In genomic region chrY:1244421-1244820, GRCm38 (mm10) we compare ENCODE assay signal across 9 mouse cellular contexts. TPM values are rescaled to one million over a fixed set of nuclear protein-coding genes. Genes with fewer than 3 reads are reported as not detected.
DNase-seq lines count a peak whose midpoint lies in the region; ATAC-seq and TF ChIP-seq lines count a peak whose summit lies in the region.
"Had no signal": no experiment of that assay in that cellular context is flagged by ENCODE, and none has a peak within 500 bp of the region (broad histone marks: within the 10 kb centered on the region; RNA-seq: fewer than 3 reads in every experiment).

No protein-coding gene starts in this region.

- H3K27me3 ChIP-seq in liver, embryonic 11.5 days (replicated peaks; ENCODE audit: control insufficient read depth, insufficient read depth, low read length) = no peaks in the 10 kb centered on the region
- no peaks in the 10 kb centered on the region for H3K27me3 ChIP-seq in cerebellum, adult 2 months (ENCODE audit: control insufficient read depth, insufficient read depth, low read length)

- TF ChIP-seq POLR2A in cerebellum, adult 2 months (IDR thresholded peaks at IDR 0.05; ENCODE audit: borderline replicate concordance, insufficient read depth, low read length) = no peak

- 55% methylated on average over 5 of the region's 5 CpGs for WGBS in liver, embryonic 11.5 days
- 59% methylated on average over 5 of the region's 5 CpGs for WGBS in cerebellum, adult 2 months

- DNase-seq in embryo, embryonic 10.5 days (ENCODE audit: low spot score) = peak; percentile 0
- DNase-seq in embryo, embryonic 9.5 days (ENCODE audit: extremely low spot score) = no peak
- peak; percentile 1 for DNase-seq in thymus, postnatal 0 days (ENCODE audit: low spot score)
- no peak for DNase-seq in thymus, postnatal 4 days
- no peak for DNase-seq in liver, embryonic 11.5 days (ENCODE audit: low spot score)
- DNase-seq in cerebellum, adult 2 months = no peak
- DNase-seq in gastrocnemius, postnatal 4 days (ENCODE audit: low spot score in 2 of 2) = no peak
- DNase-seq: adrenal gland, adult 8-10 months had no signal

- no peak overlapping the region for H3K9ac ChIP-seq in liver, embryonic 11.5 days (ENCODE audit: low read depth, low read length)

- ATAC-seq in liver, embryonic 11.5 days (replicated peaks; ENCODE audit: low FRiP score) = no peak
- no peak for ATAC-seq in activated CD4-positive, CD25-positive, alpha-beta regulatory T cell, adult 4 months

- H3K4me2 ChIP-seq in liver, embryonic 11.5 days = peak overlapping the region; percentile 38

- H3K4me1 ChIP-seq in liver, embryonic 11.5 days (replicated peaks; ENCODE audit: control insufficient read depth, insufficient read depth, low read length) = no peaks in the 10 kb centered on the region
- H3K4me1 ChIP-seq in cerebellum, adult 2 months (ENCODE audit: control insufficient read depth, insufficient read depth, low read length) = no peaks in the 10 kb centered on the region

- no peak overlapping the region for H3K27ac ChIP-seq in liver, embryonic 11.5 days (ENCODE audit: low read depth, low read length)
- no peak overlapping the region for H3K27ac ChIP-seq in cerebellum, adult 2 months (ENCODE audit: insufficient read depth, low read length)

- H3K4me3 ChIP-seq in liver, embryonic 11.5 days (ENCODE audit: low read depth, low read length) = peak overlapping the region; percentile 52; the same call in 1 of the 2 replicates
- H3K4me3 ChIP-seq in cerebellum, adult 2 months (replicated peaks; ENCODE audit: insufficient read depth, low read depth, low read length) = no peak overlapping the region

- no peaks in the 10 kb centered on the region for H3K36me3 ChIP-seq in liver, embryonic 11.5 days (ENCODE audit: control insufficient read depth, insufficient read depth, low read length)

- no peaks in the 10 kb centered on the region for H3K9me3 ChIP-seq in liver, embryonic 11.5 days (ENCODE audit: control insufficient read depth, low read length)

- TF ChIP-seq CTCF in cerebellum, adult 2 months (IDR thresholded peaks at IDR 0.05; ENCODE audit: borderline replicate concordance, insufficient read depth, low read depth, low read length) = no peak

RNA-seq across cellular contexts. Expression of gene Uty, which starts 1.1 kb away (rescaled TPM):
- polyA plus RNA-seq in thymus, postnatal 0 days (2015; fragmentation: Nextera tagmentation; extraction: Ambion mirVana) = not detected in 2 replicates
- polyA plus RNA-seq in liver, embryonic 11.5 days (2014; fragmentation: Nextera tagmentation; extraction: Ambion mirVana) = 10.0 and 10.6 TPM in 2 replicates
- polyA plus RNA-seq in cerebellum, adult 2 months (2012; rRNA removed) = 11.6 TPM in 1 of 2 replicates, not detected in the other
- 10 to 100 TPM in 1 of 2 experiments, not detected in 1; 24.0 TPM for total RNA-seq in gastrocnemius, postnatal 4 days (2021)
- polyA plus RNA-seq in activated CD4-positive, CD25-positive, alpha-beta regulatory T cell, adult 4 months (2017; shearing (Covaris generic)) = 10 to 100 TPM; 57.6 to 61.6 TPM

RNA-seq across cellular contexts. Expression of gene Ddx3y, which starts 42.0 kb away (rescaled TPM):
- not detected in 2 replicates for polyA plus RNA-seq in thymus, postnatal 0 days (2015; fragmentation: Nextera tagmentation; extraction: Ambion mirVana)
- polyA plus RNA-seq in liver, embryonic 11.5 days (2014; fragmentation: Nextera tagmentation; extraction: Ambion mirVana) = 18.8 and 22.4 TPM in 2 replicates
- polyA plus RNA-seq in cerebellum, adult 2 months (2012; rRNA removed) = 24.9 TPM in 1 of 2 replicates, not detected in the other
- 10 to 100 TPM in 1 of 2 experiments, not detected in 1; 55.0 TPM for total RNA-seq in gastrocnemius, postnatal 4 days (2021)
- polyA plus RNA-seq in activated CD4-positive, CD25-positive, alpha-beta regulatory T cell, adult 4 months (2017; shearing (Covaris generic)) = 100 to 1,000 TPM; 106 to 110 TPM

Comparison
In these comparisons a context has a peak if more than half of its experiments do, and no peak if none do; other contexts are left out.
1. DNase-seq: peak in embryo, embryonic 10.5 days (single experiment) and thymus, postnatal 0 days (single experiment); none in embryo, embryonic 9.5 days (single experiment), thymus, postnatal 4 days (single experiment), liver, embryonic 11.5 days (single experiment), cerebellum, adult 2 months (0 of 2) and gastrocnemius, postnatal 4 days (0 of 2).